Mouse (Mus musculus) heart, adult 2 months (tissue): Measurements from ENCODE around the gene Ptpro.

ENCODE experiments used
- CTCF ChIP-seq: fragments of 200-600 bp; IDR thresholded peaks from 2 replicates; pipeline ENCODE4 v1.8.1; 2022; ENCODE audit warnings: antibody characterized with exemption, mild to moderate bottlenecking, moderate library complexity
- EP300 ChIP-seq: fragments of 200-500 bp; IDR thresholded peaks from 2 replicates; pipeline ENCODE4 v1.6.1; 2011; ENCODE audit warnings: low read depth, low read length, control low read depth; ENCODE audit not compliant: insufficient read depth
- POLR2A ChIP-seq: fragments of 200-500 bp; IDR thresholded peaks from 2 replicates; pipeline ENCODE4 v1.6.1; 2011; ENCODE audit warnings: mild to moderate bottlenecking, low read depth, low read length, control low read depth; ENCODE audit not compliant: insufficient read depth

GRCm38 (mm10) chr6:137397358-137397757 lies 145.2 kb downstream of the Ptpro start:
- TF ChIP-seq CTCF = peak; percentile 57
- no peak for TF ChIP-seq POLR2A
- TF ChIP-seq EP300 = no peak
